Mouse (Mus musculus) c-Kit-positive CD71-negative TER-119-negative erythroid progenitor cells, embryonic 14.5 days (primary cell): ENCODE measurements around the gene Igbp1b.

ENCODE experiments used
- DNase-seq: peaks from one replicate; pipeline ENCODE4 v3.0.0-alpha.2; 2013; ENCODE audit warnings: low read depth

Igbp1b gene

DNA sequence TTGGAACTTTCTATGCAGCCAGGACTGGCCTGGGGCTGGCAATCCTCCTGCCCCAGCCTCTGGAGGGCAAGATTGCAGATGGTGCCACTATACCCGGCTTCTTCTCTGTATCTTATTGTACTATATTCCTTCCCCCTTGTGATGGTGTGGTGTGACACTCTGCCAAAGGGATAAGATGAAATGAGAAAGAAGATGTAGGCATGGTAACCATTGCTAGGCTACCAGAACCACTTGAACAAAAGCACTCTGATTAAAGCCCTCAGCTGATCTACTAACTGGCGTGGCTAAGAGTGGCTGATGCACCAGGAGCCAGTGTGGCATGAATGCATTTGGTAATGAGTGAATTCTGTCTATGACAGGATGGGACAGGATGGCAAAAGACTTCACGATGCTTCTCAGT is at the start of gene Igbp1b:
TSS of gene Igbp1b (minus strand) at position 29 of the 400 bp plus-strand sequence.
- DNase-seq, result no peak

GRCm38 (mm10) chr6:138682959-138683358 is 24.6 kb upstream of the Igbp1b start:
- DNase-seq, result no peak

DNA sequence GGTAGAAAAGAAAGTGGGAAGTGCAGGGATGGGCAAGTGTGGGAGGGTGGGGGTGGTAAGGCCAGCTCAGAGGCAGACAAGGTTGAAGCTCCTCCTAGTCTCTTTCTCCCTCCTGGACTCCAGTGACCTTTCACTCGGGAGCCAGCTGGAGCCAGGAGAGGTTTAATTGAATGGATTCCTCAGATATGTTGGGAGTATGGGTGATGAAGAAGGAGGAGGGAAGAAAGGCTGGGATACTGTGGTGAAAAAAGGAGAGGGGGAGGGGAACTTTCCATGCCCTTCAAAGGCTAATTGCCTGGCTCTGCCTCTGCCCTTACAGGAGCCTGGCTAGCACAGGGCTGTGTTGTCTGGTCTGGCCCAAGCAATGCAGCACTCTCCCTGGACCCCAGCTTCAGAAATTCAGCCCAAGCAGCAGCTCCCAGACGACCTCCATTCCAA is 14.4 kb upstream of the Igbp1b start:
- DNase-seq, result no peak

DNA sequence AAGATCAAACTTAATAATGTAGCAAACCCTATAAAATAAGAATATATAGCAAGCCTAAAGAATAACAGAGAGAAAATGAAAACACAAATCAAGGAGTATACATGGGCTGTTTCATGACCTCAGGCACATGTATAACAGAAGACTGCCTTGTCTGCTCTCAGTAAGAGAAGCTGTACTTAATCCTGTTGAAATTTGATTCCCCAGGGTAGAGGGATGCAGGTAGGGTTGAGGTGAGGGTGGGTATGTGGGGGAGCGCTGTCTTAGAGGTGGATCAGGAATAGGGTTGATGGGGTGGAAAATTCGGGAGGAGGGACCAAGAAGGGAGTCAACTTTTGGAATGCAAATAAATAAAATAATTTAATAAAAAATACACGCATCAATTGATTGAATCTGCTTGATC is 7.1 kb upstream of the Igbp1b start:
- DNase-seq, result no peak

- DNase-seq, result no peak
Measured at GRCm38 (mm10) chr6:138645604-138646003, 12.7 kb downstream of the Igbp1b start.

DNA sequence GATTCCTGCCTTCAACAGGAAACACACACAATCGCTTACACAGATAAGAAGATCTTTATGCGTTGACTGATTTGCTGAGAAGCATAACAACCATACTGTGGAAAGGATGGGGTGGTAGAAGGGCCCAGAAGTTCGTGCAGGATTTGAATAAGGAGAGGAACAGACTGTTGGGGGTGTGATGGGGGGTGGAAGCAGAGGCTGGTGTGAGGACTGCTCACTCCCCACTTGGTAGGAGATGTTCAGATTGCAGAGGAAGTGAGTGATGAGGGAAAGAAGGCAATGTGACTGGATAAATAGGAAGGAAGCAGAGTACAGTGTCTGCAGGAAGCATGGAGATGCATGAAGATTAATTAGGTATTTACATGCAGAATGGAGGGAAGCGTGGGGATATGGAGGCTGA is 19.0 kb downstream of the Igbp1b start:
- DNase-seq, result no peak

- DNase-seq, result no peak
Measured at GRCm38 (mm10) chr6:138620786-138621185, 37.6 kb downstream of the Igbp1b start.

- no peak for DNase-seq
Measured at GRCm38 (mm10) chr6:138618396-138618795, 39.9 kb downstream of the Igbp1b start.
